Mouse (Mus musculus): ENCODE results near the gene Dynll2. TPM values are rescaled to one million over a fixed set of nuclear protein-coding genes. Genes with fewer than 3 reads are reported as not detected.

Dynll2 gene
- polyA plus RNA-seq, 1 experiment from 2014 or later, result 25.5 TPM

- H3K27ac ChIP-seq, result no peak overlapping the region
- no peak overlapping the region for H3K9ac ChIP-seq
- 91% methylated on average over 10 of the region's 10 CpGs for WGBS
- no peak overlapping the region for H3K4me2 ChIP-seq (replicated peaks)
- no peaks in the 10 kb centered on the region for H3K36me3 ChIP-seq
- ATAC-seq (ENCODE audit: insufficient number of reproducible peaks, insufficient read depth, low FRiP score, low TSS enrichment), result no peak
- no peak overlapping the region for H3K4me3 ChIP-seq
- peaks cover 11% of the 10 kb centered on the region; the same call in 1 of the 2 replicates for H3K4me1 ChIP-seq
- no peaks in the 10 kb centered on the region for H3K9me3 ChIP-seq
- H3K27me3 ChIP-seq, result no peaks in the 10 kb centered on the region
Observed at GRCm38 (mm10) chr11:88013632-88014031, 26.3 kb upstream of the Dynll2 start.

- Histone ChIP-seq H3K9ac (no peak overlapping the region), H3K4me1 (peaks cover 11% of the 10 kb centered on the region; the same call in 1 of the 2 replicates), H3K4me3 (no peak overlapping the region), H3K4me2 (replicated peaks) (no peak overlapping the region), H3K9me3 (no peaks in the 10 kb centered on the region), H3K36me3 (no peaks in the 10 kb centered on the region), H3K27ac (no peak overlapping the region), H3K27me3 (no peaks in the 10 kb centered on the region)
- ATAC-seq (ENCODE audit: insufficient number of reproducible peaks, insufficient read depth, low FRiP score, low TSS enrichment), result no peak
- 86% methylated on average over 11 of the region's 11 CpGs for WGBS
Observed at GRCm38 (mm10) chr11:88012621-88013244, 25.4 kb upstream of the Dynll2 start.

- Histone ChIP-seq H3K9me3 (no peaks in the 10 kb centered on the region), H3K4me1 (peaks cover 11% of the 10 kb centered on the region; the same call in 1 of the 2 replicates), H3K27ac (no peak overlapping the region), H3K4me2 (replicated peaks) (no peak overlapping the region), H3K27me3 (no peaks in the 10 kb centered on the region), H3K9ac (no peak overlapping the region), H3K4me3 (no peak overlapping the region), H3K36me3 (no peaks in the 10 kb centered on the region)
- 88% methylated on average over 7 of the region's 7 CpGs for WGBS
- ATAC-seq (ENCODE audit: insufficient number of reproducible peaks, insufficient read depth, low FRiP score, low TSS enrichment), result no peak
Observed at GRCm38 (mm10) chr11:88011914-88012419, 24.6 kb upstream of the Dynll2 start.

GRCm38 (mm10) chr11:88011208-88011913, 24.0 kb upstream of the Dynll2 start:
- no peak for ATAC-seq (ENCODE audit: insufficient number of reproducible peaks, insufficient read depth, low FRiP score, low TSS enrichment)
- no peak overlapping the region for H3K4me3 ChIP-seq
- WGBS, result 61% methylated on average over 11 of the region's 11 CpGs
- no peak overlapping the region for H3K9ac ChIP-seq
- H3K4me1 ChIP-seq, result peaks cover 11% of the 10 kb centered on the region; the same call in 1 of the 2 replicates
- H3K9me3 ChIP-seq, result no peaks in the 10 kb centered on the region
- H3K27me3 ChIP-seq, result no peaks in the 10 kb centered on the region
- H3K36me3 ChIP-seq, result no peaks in the 10 kb centered on the region
- no peak overlapping the region for H3K4me2 ChIP-seq (replicated peaks)
- no peak overlapping the region for H3K27ac ChIP-seq

- peak overlapping the region; percentile 12 for H3K4me2 ChIP-seq (replicated peaks)
- H3K4me3 ChIP-seq, result no peak overlapping the region
- ATAC-seq (ENCODE audit: insufficient number of reproducible peaks, insufficient read depth, low FRiP score, low TSS enrichment), result no peak
- WGBS, result 24% methylated on average over 16 of the region's 16 CpGs
- H3K27me3 ChIP-seq, result no peaks in the 10 kb centered on the region
- H3K27ac ChIP-seq, result no peak overlapping the region
- H3K4me1 ChIP-seq, result peaks cover 11% of the 10 kb centered on the region; the same call in 1 of the 2 replicates
- H3K9me3 ChIP-seq, result no peaks in the 10 kb centered on the region
- 0 out of 2 replicates have a peak overlapping the region, but pooled peaks have one; percentile 2 for H3K9ac ChIP-seq
- no peaks in the 10 kb centered on the region for H3K36me3 ChIP-seq
Observed at GRCm38 (mm10) chr11:88009542-88010190, 22.3 kb upstream of the Dynll2 start.

- no peaks in the 10 kb centered on the region for H3K36me3 ChIP-seq
- H3K27ac ChIP-seq, result no peak overlapping the region
- peaks cover 11% of the 10 kb centered on the region; the same call in 1 of the 2 replicates for H3K4me1 ChIP-seq
- H3K9ac ChIP-seq, result no peak overlapping the region
- no peaks in the 10 kb centered on the region for H3K9me3 ChIP-seq
- no peaks in the 10 kb centered on the region for H3K27me3 ChIP-seq
- no peak overlapping the region for H3K4me3 ChIP-seq
- H3K4me2 ChIP-seq (replicated peaks), result no peak overlapping the region
- no peak for ATAC-seq (ENCODE audit: insufficient number of reproducible peaks, insufficient read depth, low FRiP score, low TSS enrichment)
- WGBS, result 36% methylated on average over 1 of the region's 1 CpGs
Observed at GRCm38 (mm10) chr11:88008641-88009040, 21.3 kb upstream of the Dynll2 start.

- 47% methylated on average over 2 of the region's 2 CpGs for WGBS
- no peak overlapping the region for H3K27ac ChIP-seq
- no peaks in the 10 kb centered on the region for H3K9me3 ChIP-seq
- no peaks in the 10 kb centered on the region for H3K27me3 ChIP-seq
- H3K36me3 ChIP-seq, result no peaks in the 10 kb centered on the region
- H3K4me1 ChIP-seq, result no peaks in the 10 kb centered on the region
- no peak overlapping the region for H3K4me3 ChIP-seq
- no peak for ATAC-seq (ENCODE audit: insufficient number of reproducible peaks, insufficient read depth, low FRiP score, low TSS enrichment)
- H3K9ac ChIP-seq, result no peak overlapping the region
- H3K4me2 ChIP-seq (replicated peaks), result no peak overlapping the region
Observed at GRCm38 (mm10) chr11:88004123-88004522, 16.8 kb upstream of the Dynll2 start.

- no peak for ATAC-seq (ENCODE audit: insufficient number of reproducible peaks, insufficient read depth, low FRiP score, low TSS enrichment)
- Histone ChIP-seq H3K27ac (no peak overlapping the region), H3K36me3 (no peaks in the 10 kb centered on the region), H3K4me2 (replicated peaks) (no peak overlapping the region), H3K9ac (no peak overlapping the region), H3K9me3 (no peaks in the 10 kb centered on the region), H3K27me3 (no peaks in the 10 kb centered on the region), H3K4me1 (no peaks in the 10 kb centered on the region), H3K4me3 (no peak overlapping the region)
- WGBS, result 59% methylated on average over 4 of the region's 4 CpGs
Observed at GRCm38 (mm10) chr11:88002738-88003137, 15.4 kb upstream of the Dynll2 start.

GRCm38 (mm10) chr11:87999751-88000150, 12.4 kb upstream of the Dynll2 start:
- no peak for ATAC-seq (ENCODE audit: insufficient number of reproducible peaks, insufficient read depth, low FRiP score, low TSS enrichment)
- H3K4me1 ChIP-seq, result no peaks in the 10 kb centered on the region
- WGBS, result 88% methylated on average over 5 of the region's 5 CpGs
- no peaks in the 10 kb centered on the region for H3K9me3 ChIP-seq
- H3K36me3 ChIP-seq, result no peaks in the 10 kb centered on the region
- H3K9ac ChIP-seq, result no peak overlapping the region
- no peak overlapping the region for H3K27ac ChIP-seq
- no peaks in the 10 kb centered on the region for H3K27me3 ChIP-seq
- no peak overlapping the region for H3K4me2 ChIP-seq (replicated peaks)
- no peak overlapping the region for H3K4me3 ChIP-seq

GRCm38 (mm10) chr11:87991806-87992205, 4.5 kb upstream of the Dynll2 start:
- Histone ChIP-seq H3K4me2 (replicated peaks) (no peak overlapping the region), H3K4me1 (no peaks in the 10 kb centered on the region), H3K4me3 (no peak overlapping the region), H3K27me3 (no peaks in the 10 kb centered on the region), H3K9me3 (no peaks in the 10 kb centered on the region), H3K27ac (no peak overlapping the region), H3K9ac (no peak overlapping the region), H3K36me3 (no peaks in the 10 kb centered on the region)
- WGBS, result 50% methylated on average over 4 of the region's 4 CpGs
- no peak for ATAC-seq (ENCODE audit: insufficient number of reproducible peaks, insufficient read depth, low FRiP score, low TSS enrichment)

- peaks cover 14% of the 10 kb centered on the region for H3K36me3 ChIP-seq
Observed at GRCm38 (mm10) chr11:87987861-87988260, 528 bp upstream of the Dynll2 start.

More at GRCm38 (mm10) chr11:87987861-87988260, 528 bp upstream of the Dynll2 start:
- 63% methylated on average over 11 of the region's 11 CpGs for WGBS
- Histone ChIP-seq H3K9ac (no peak overlapping the region), H3K4me1 (peaks cover 21% of the 10 kb centered on the region), H3K27ac (peak overlapping the region; percentile 95), H3K9me3 (no peaks in the 10 kb centered on the region), H3K4me2 (replicated peaks) (peak overlapping the region; percentile 91), H3K27me3 (no peaks in the 10 kb centered on the region), H3K4me3 (peak overlapping the region; percentile 100)
- no peak for ATAC-seq (ENCODE audit: insufficient number of reproducible peaks, insufficient read depth, low FRiP score, low TSS enrichment)
